Mouse (Mus musculus) common myeloid progenitor, adult 5-6 weeks (primary cell): Measurements from ENCODE around the gene Calhm4. TPM values are rescaled to one million over a fixed set of nuclear protein-coding genes. Genes with fewer than 3 reads are reported as not detected.

Source experiments
- ATAC-seq: replicated peaks from 2 replicates; pipeline ENCODE4 v1.8.0; 2016; ENCODE audit warnings: low read depth, mild to moderate bottlenecking, moderate TSS enrichment, inconsistent platforms; ENCODE audit not compliant: poor library complexity, severe bottlenecking
- total RNA-seq: library from RNA; stranded (forward); fragments of 200-1000, 187-1606 nt; gene quantifications from 2 replicates; pipeline ENCODE4 v1.2.3, GENCODE M21; 2017

The Calhm4 gene
- total RNA-seq, result not detected in 2 replicates

GRCm38 (mm10) chr10:34044210-34044609 lies at the start of gene Calhm4:
TSS of gene Calhm4 (minus strand) at chr10:34044310.
- no peak for ATAC-seq

- ATAC-seq, result no peak
Measured at GRCm38 (mm10) chr10:34091888-34092287, 47.8 kb upstream of the Calhm4 start.

- ATAC-seq, result no peak
Measured at GRCm38 (mm10) chr10:34090481-34090880, 46.4 kb upstream of the Calhm4 start.

- peak; percentile 66 for ATAC-seq
Measured at GRCm38 (mm10) chr10:34089517-34089916, 45.4 kb upstream of the Calhm4 start.

GRCm38 (mm10) chr10:34088515-34088914 lies 44.4 kb upstream of the Calhm4 start:
- no peak for ATAC-seq

- no peak for ATAC-seq
Measured at GRCm38 (mm10) chr10:34086514-34086913, 42.4 kb upstream of the Calhm4 start.

GRCm38 (mm10) chr10:34074522-34075200 lies 30.6 kb upstream of the Calhm4 start:
- no peak for ATAC-seq

GRCm38 (mm10) chr10:34071650-34072049 lies 27.5 kb upstream of the Calhm4 start:
- ATAC-seq, result no peak

- ATAC-seq, result no peak
Measured at GRCm38 (mm10) chr10:34070999-34071492, 26.9 kb upstream of the Calhm4 start.

GRCm38 (mm10) chr10:34069606-34070005 lies 25.5 kb upstream of the Calhm4 start:
- no peak for ATAC-seq

GRCm38 (mm10) chr10:34066591-34066990 lies 22.5 kb upstream of the Calhm4 start:
- no peak for ATAC-seq

GRCm38 (mm10) chr10:34053987-34054386 lies 9.9 kb upstream of the Calhm4 start:
- 0 out of 2 replicates have a peak, but pooled peaks have one; percentile 39 for ATAC-seq

- ATAC-seq, result no peak
Measured at GRCm38 (mm10) chr10:34037401-34037800, 6.7 kb downstream of the Calhm4 start, which contains the start of gene Trappc3l. TSS of gene Trappc3l (plus strand) at chr10:34037597.

- peak; percentile 92 for ATAC-seq
Measured at GRCm38 (mm10) chr10:34036587-34036986, 7.5 kb downstream of the Calhm4 start.

- ATAC-seq, result peak; percentile 93
Measured at GRCm38 (mm10) chr10:34033630-34034305, 10.3 kb downstream of the Calhm4 start.

GRCm38 (mm10) chr10:34030322-34030721 lies 13.8 kb downstream of the Calhm4 start:
- ATAC-seq, result peak; percentile 72

GRCm38 (mm10) chr10:34019302-34020075 lies 24.6 kb downstream of the Calhm4 start, which contains the start of gene Rwdd1:
TSS of gene Rwdd1 (minus strand) at chr10:34019624.
- ATAC-seq, result peak; percentile 96

GRCm38 (mm10) chr10:34018746-34019301 lies 25.3 kb downstream of the Calhm4 start:
- peak; percentile 13 for ATAC-seq

- no peak for ATAC-seq
Measured at GRCm38 (mm10) chr10:34013241-34013640, 30.9 kb downstream of the Calhm4 start.

- no peak for ATAC-seq
Measured at GRCm38 (mm10) chr10:34012581-34012980, 31.5 kb downstream of the Calhm4 start.
